Mouse (Mus musculus): ENCODE results near the gene Cit. TPM values are rescaled to one million over a fixed set of nuclear protein-coding genes. Genes with fewer than 3 reads are reported as not detected.

Cit gene
- polyA plus RNA-seq, 1 experiment from 2014 or later, result 11.7 TPM

- no peak for TF ChIP-seq CTCF (IDR thresholded peaks at IDR 0.05)
- ATAC-seq (no peak), DNase-seq (ENCODE audit: low read depth, low spot score) (no peak)
- in situ Hi-C loops (cut with MboI; ENCODE audit: low pct_unique_long_range_greater_than_20kb), result no loop called here
- peaks cover 17% of the 10 kb centered on the region for H3K27me3 ChIP-seq
- POLR2A ChIA-PET, result no interaction called here
- CTCF ChIA-PET, result no interaction called here
Observed at GRCm38 (mm10) chr5:116046246-116046645, 201.2 kb downstream of the Cit start.

DNA sequence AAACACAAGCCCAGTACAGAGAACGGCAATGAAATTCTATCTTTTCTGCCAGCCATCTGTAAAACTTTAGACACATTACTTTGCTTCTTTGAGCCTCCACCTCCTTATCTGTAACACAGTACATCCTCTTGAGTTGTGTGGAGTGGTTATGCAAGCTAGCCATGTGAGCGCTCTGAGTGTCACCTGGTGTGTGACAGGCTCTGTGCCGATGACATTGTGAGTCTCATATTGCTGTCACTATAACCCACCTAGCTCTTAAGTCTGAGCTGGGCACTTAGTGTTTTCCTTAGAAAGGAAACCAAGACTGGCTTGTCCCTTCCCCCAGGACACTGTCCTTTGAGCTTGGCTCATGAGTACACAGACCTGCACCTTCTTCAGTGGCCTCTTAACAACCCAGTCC, 203.2 kb downstream of the Cit start:
- no peak for TF ChIP-seq CTCF (IDR thresholded peaks at IDR 0.05)
- in situ Hi-C loops (cut with MboI; ENCODE audit: low pct_unique_long_range_greater_than_20kb), result no loop called here
- ATAC-seq, result no peak
- no peak for DNase-seq (ENCODE audit: low read depth, low spot score)
- ChIA-PET CTCF (no interaction called here), POLR2A (interaction anchor here (0.6 kb wide), 1 partner anchor 1454 kb away, joined by 3 read pairs; no protein-coding TSS in a partner anchor)
- peaks cover 4% of the 10 kb centered on the region for H3K27me3 ChIP-seq

DNA sequence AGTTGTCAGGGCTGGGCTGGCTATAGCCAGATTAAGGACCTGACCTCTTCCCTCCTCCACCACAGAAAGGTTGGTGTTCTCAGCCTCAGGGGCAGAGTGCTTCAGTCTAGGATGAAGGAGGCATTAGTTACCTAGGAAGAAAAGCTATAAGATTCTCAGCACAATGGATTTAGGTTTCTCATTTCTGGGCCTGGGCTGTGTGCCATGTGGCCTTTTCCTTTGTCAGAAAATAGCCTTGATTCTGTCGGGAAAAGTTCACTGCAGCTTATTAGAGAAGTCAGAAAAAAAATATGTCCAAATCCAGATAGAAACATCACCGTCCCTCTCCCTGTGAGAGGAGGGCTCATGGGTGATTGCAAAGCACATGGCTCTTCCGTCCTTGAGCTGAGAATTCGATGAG, 204.7 kb downstream of the Cit start:
- no peak for DNase-seq (ENCODE audit: low read depth, low spot score)
- in situ Hi-C loops (cut with MboI; ENCODE audit: low pct_unique_long_range_greater_than_20kb), result no loop called here
- peaks cover 6% of the 10 kb centered on the region for H3K27me3 ChIP-seq
- POLR2A ChIA-PET, result no interaction called here
- ATAC-seq, result no peak
- CTCF ChIA-PET, result interaction anchor here (1.3 kb wide), 1 partner anchor 10 kb away, joined by 3 read pairs; no protein-coding TSS in a partner anchor
- TF ChIP-seq CTCF (IDR thresholded peaks at IDR 0.05), result no peak

GRCm38 (mm10) chr5:116052171-116052570, 207.1 kb downstream of the Cit start:
- ChIA-PET CTCF (no interaction called here), POLR2A (no interaction called here)
- H3K27me3 ChIP-seq, result peaks cover 3% of the 10 kb centered on the region
- DNase-seq (ENCODE audit: low read depth, low spot score) (no peak), ATAC-seq (no peak)
- in situ Hi-C loops (cut with MboI; ENCODE audit: low pct_unique_long_range_greater_than_20kb), result no loop called here
- TF ChIP-seq CTCF (IDR thresholded peaks at IDR 0.05), result no peak

DNA sequence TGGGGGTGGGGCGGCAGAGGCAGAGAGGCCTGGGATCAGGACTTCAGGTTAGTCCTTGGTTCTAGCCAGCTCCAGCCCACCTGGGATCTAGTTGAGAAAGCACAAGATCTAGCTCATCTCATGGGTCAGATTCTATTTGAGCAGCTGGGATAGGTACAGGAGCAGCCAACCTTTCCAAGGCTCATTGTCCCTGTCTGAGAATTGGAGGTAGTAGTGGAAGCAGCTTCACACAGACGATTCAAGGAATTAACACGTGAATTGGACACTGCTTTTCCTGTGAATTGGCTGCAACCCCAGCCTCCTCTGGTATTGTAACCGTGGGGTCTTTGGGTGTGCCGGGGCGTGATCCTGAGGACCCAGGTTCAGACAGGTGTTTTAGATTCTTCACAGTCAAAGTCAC, 207.7 kb downstream of the Cit start:
- ChIA-PET CTCF (interaction anchor here (1.0 kb wide), 1 partner anchor 15 kb away, joined by 3 read pairs; no protein-coding TSS in a partner anchor), POLR2A (no interaction called here)
- DNase-seq (ENCODE audit: low read depth, low spot score), result no peak
- in situ Hi-C loops (cut with MboI; ENCODE audit: low pct_unique_long_range_greater_than_20kb), result no loop called here
- TF ChIP-seq CTCF (IDR thresholded peaks at IDR 0.05), result no peak
- no peak for ATAC-seq
- peaks cover 3% of the 10 kb centered on the region for H3K27me3 ChIP-seq

Other genes starting within 250 kb of the Cit start
- 107 TPM for gene Rab35, start 213.4 kb upstream of the Cit start, polyA plus RNA-seq (2021)
- gene Bicdl1, start 113.7 kb upstream of the Cit start, polyA plus RNA-seq (2021), result 30.8 TPM
- gene Prkab1, start 179.2 kb downstream of the Cit start, polyA plus RNA-seq (2021), result 105 TPM
- gene Tmem233, start 238.0 kb downstream of the Cit start, polyA plus RNA-seq (2021), result not detected